Mouse (Mus musculus) embryonic facial prominence, embryonic 13.5 days (tissue): Measurements from ENCODE around the gene Naa15. TPM values are rescaled to one million over a fixed set of nuclear protein-coding genes. Genes with fewer than 3 reads are reported as not detected.

Experiments
- ATAC-seq: fragments of 200-750 bp; cut with Nextera tagmentation; 2 replicates; pipeline ENCODE4 v1.8.0; 2017; ENCODE audit warnings: low read depth; ENCODE audit not compliant: insufficient number of reproducible peaks, insufficient read depth, low FRiP score, low TSS enrichment
- H3K27ac ChIP-seq: fragments of 300-500 bp; sonication (generic); 2 replicates; pipeline ENCODE4 v1.5.1; 2015; ENCODE audit warnings: moderate library complexity, mild to moderate bottlenecking, inconsistent platforms
- H3K27me3 ChIP-seq: fragments of 300-500 bp; sonication (generic); 2 replicates; pipeline ENCODE4 v1.6.1; 2015; ENCODE audit warnings: mild to moderate bottlenecking, inconsistent platforms
- H3K36me3 ChIP-seq: fragments of 300-500 bp; sonication (generic); 2 replicates; pipeline ENCODE4 v1.6.1; 2015; ENCODE audit warnings: mild to moderate bottlenecking, inconsistent platforms
- H3K4me1 ChIP-seq: fragments of 300-500 bp; sonication (generic); 2 replicates; pipeline ENCODE4 v1.6.1; 2015; ENCODE audit warnings: inconsistent platforms
- H3K4me2 ChIP-seq: fragments of 300-500 bp; sonication (generic); 2 replicates; pipeline ENCODE4 v1.6.1; 2015; ENCODE audit warnings: moderate library complexity, mild to moderate bottlenecking, inconsistent platforms
- H3K4me3 ChIP-seq: fragments of 300-500 bp; sonication (generic); 2 replicates; pipeline ENCODE4 v1.5.1; 2015; ENCODE audit warnings: mild to moderate bottlenecking, inconsistent platforms
- H3K9ac ChIP-seq: fragments of 300-500 bp; sonication (generic); 2 replicates; pipeline ENCODE4 v1.6.1; 2015; ENCODE audit warnings: mild to moderate bottlenecking, inconsistent platforms
- H3K9me3 ChIP-seq: fragments of 300-500 bp; sonication (generic); 2 replicates; pipeline ENCODE4 v1.6.1; 2016; ENCODE audit warnings: inconsistent platforms
- WGBS: fragments of 180-500 bp; shearing (Covaris S2); methylation state at CpG from one replicate; pipeline ENCODE4 v1.1.7; 2015; ENCODE audit warnings: mixed read lengths; 5-methylcytosine and 5-hydroxymethylcytosine counted together
- polyA plus RNA-seq: library from polyadenylated mRNA; unstranded; fragments of >200 nt; fragmentation: Nextera tagmentation; extraction: Ambion mirVana; gene quantifications from 2 replicates; pipeline ENCODE4 v1.2.1, GENCODE M21; 2015

Naa15 gene
- polyA plus RNA-seq = 52.5 and 61.9 TPM in 2 replicates

- peak; percentile 89 for ATAC-seq
- H3K4me2 ChIP-seq = peak within 1 kb of the TSS; percentile 80
- H3K9me3 ChIP-seq = no peaks in the 10 kb centered on the region
- peak within 1 kb of the TSS; percentile 95 for H3K27ac ChIP-seq
- H3K4me1 ChIP-seq = peaks cover 21% of the 10 kb centered on the region
- H3K9ac ChIP-seq = peak within 1 kb of the TSS; percentile 99
- H3K36me3 ChIP-seq = no peaks in the 10 kb centered on the region
- WGBS = 4% methylated on average over 43 of the region's 43 CpGs
- peak within 1 kb of the TSS; percentile 97 for H3K4me3 ChIP-seq
- no peaks in the 10 kb centered on the region for H3K27me3 ChIP-seq
These were observed at the start of gene Naa15 for GRCm38 (mm10) chr3:51415098-51416072. Gene Naa15, plus strand, starts transcription at chr3:51415148.

GRCm38 (mm10) chr3:51365517-51365882, 49.4 kb upstream of the Naa15 start:
- H3K4me1 ChIP-seq = peaks cover 8% of the 10 kb centered on the region
- H3K4me3 ChIP-seq = peak overlapping the region; percentile 48
- 8% methylated on average over 3 of the region's 3 CpGs for WGBS
- H3K27ac ChIP-seq = no peak overlapping the region
- H3K4me2 ChIP-seq = peak overlapping the region; percentile 73
- H3K27me3 ChIP-seq = peaks cover 7% of the 10 kb centered on the region; the same call in 1 of the 2 replicates
- H3K9me3 ChIP-seq = no peaks in the 10 kb centered on the region
- no peaks in the 10 kb centered on the region for H3K36me3 ChIP-seq
- H3K9ac ChIP-seq = peak overlapping the region; percentile 54
- ATAC-seq = no peak

GRCm38 (mm10) chr3:51366926-51367325, 48.0 kb upstream of the Naa15 start:
- Histone ChIP-seq H3K27ac (no peak overlapping the region), H3K4me2 (no peak overlapping the region), H3K36me3 (no peaks in the 10 kb centered on the region), H3K4me1 (peaks cover 8% of the 10 kb centered on the region), H3K27me3 (peaks cover 7% of the 10 kb centered on the region; the same call in 1 of the 2 replicates), H3K9ac (no peak overlapping the region), H3K4me3 (no peak overlapping the region), H3K9me3 (no peaks in the 10 kb centered on the region)
- WGBS = 66% methylated on average over 4 of the region's 4 CpGs
- ATAC-seq = no peak

- no peaks in the 10 kb centered on the region for H3K36me3 ChIP-seq
- H3K9me3 ChIP-seq = no peaks in the 10 kb centered on the region
- H3K27ac ChIP-seq = no peak overlapping the region
- H3K4me1 ChIP-seq = peaks cover 8% of the 10 kb centered on the region
- 65% methylated on average over 4 of the region's 4 CpGs for WGBS
- ATAC-seq = no peak
- peaks cover 7% of the 10 kb centered on the region; the same call in 1 of the 2 replicates for H3K27me3 ChIP-seq
- H3K9ac ChIP-seq = no peak overlapping the region
- no peak overlapping the region for H3K4me3 ChIP-seq
- H3K4me2 ChIP-seq = no peak overlapping the region
These were observed 46.9 kb upstream of the Naa15 start for GRCm38 (mm10) chr3:51368011-51368410.

- Histone ChIP-seq H3K36me3 (no peaks in the 10 kb centered on the region), H3K27ac (no peak overlapping the region), H3K4me2 (no peak overlapping the region), H3K9me3 (no peaks in the 10 kb centered on the region), H3K9ac (no peak overlapping the region), H3K4me3 (no peak overlapping the region), H3K4me1 (no peaks in the 10 kb centered on the region), H3K27me3 (no peaks in the 10 kb centered on the region)
- WGBS = 79% methylated on average over 2 of the region's 2 CpGs
- ATAC-seq = no peak
These were observed 43.1 kb upstream of the Naa15 start for GRCm38 (mm10) chr3:51371826-51372225.

GRCm38 (mm10) chr3:51372883-51373282, 42.1 kb upstream of the Naa15 start:
- Histone ChIP-seq H3K27me3 (no peaks in the 10 kb centered on the region), H3K27ac (no peak overlapping the region), H3K36me3 (no peaks in the 10 kb centered on the region), H3K9me3 (no peaks in the 10 kb centered on the region), H3K4me1 (no peaks in the 10 kb centered on the region), H3K9ac (no peak overlapping the region), H3K4me2 (no peak overlapping the region), H3K4me3 (no peak overlapping the region)
- no peak for ATAC-seq
- 73% methylated on average over 5 of the region's 5 CpGs for WGBS

GRCm38 (mm10) chr3:51373544-51373943, 41.4 kb upstream of the Naa15 start:
- 74% methylated on average over 5 of the region's 5 CpGs for WGBS
- H3K36me3 ChIP-seq = no peaks in the 10 kb centered on the region
- no peaks in the 10 kb centered on the region for H3K9me3 ChIP-seq
- no peak overlapping the region for H3K4me2 ChIP-seq
- H3K27me3 ChIP-seq = no peaks in the 10 kb centered on the region
- H3K27ac ChIP-seq = no peak overlapping the region
- ATAC-seq = no peak
- H3K4me1 ChIP-seq = peaks cover 5% of the 10 kb centered on the region
- no peak overlapping the region for H3K4me3 ChIP-seq
- no peak overlapping the region for H3K9ac ChIP-seq

- Histone ChIP-seq H3K9me3 (no peaks in the 10 kb centered on the region), H3K27ac (no peak overlapping the region), H3K27me3 (no peaks in the 10 kb centered on the region), H3K36me3 (no peaks in the 10 kb centered on the region), H3K9ac (no peak overlapping the region), H3K4me3 (no peak overlapping the region), H3K4me1 (peaks cover 8% of the 10 kb centered on the region), H3K4me2 (no peak overlapping the region)
- ATAC-seq = no peak
- WGBS = 88% methylated on average over 19 of the region's 19 CpGs
These were observed 39.4 kb upstream of the Naa15 start for GRCm38 (mm10) chr3:51375307-51376265.

GRCm38 (mm10) chr3:51377878-51378664, 36.9 kb upstream of the Naa15 start:
- Histone ChIP-seq H3K4me2 (peak overlapping the region; percentile 47), H3K27me3 (no peaks in the 10 kb centered on the region), H3K36me3 (no peaks in the 10 kb centered on the region), H3K9ac (peak overlapping the region; percentile 62), H3K4me3 (peak overlapping the region; percentile 39), H3K4me1 (peaks cover 8% of the 10 kb centered on the region), H3K9me3 (no peaks in the 10 kb centered on the region), H3K27ac (no peak overlapping the region)
- WGBS = 37% methylated on average over 31 of the region's 31 CpGs
- no peak for ATAC-seq

GRCm38 (mm10) chr3:51378665-51378946, 36.3 kb upstream of the Naa15 start:
- peak overlapping the region; percentile 47 for H3K4me2 ChIP-seq
- H3K4me1 ChIP-seq = peaks cover 8% of the 10 kb centered on the region
- ATAC-seq = no peak
- no peaks in the 10 kb centered on the region for H3K27me3 ChIP-seq
- peak overlapping the region; percentile 39 for H3K4me3 ChIP-seq
- H3K36me3 ChIP-seq = no peaks in the 10 kb centered on the region
- peak overlapping the region; percentile 62; the same call in 1 of the 2 replicates for H3K9ac ChIP-seq
- no peaks in the 10 kb centered on the region for H3K9me3 ChIP-seq
- 82% methylated on average over 3 of the region's 3 CpGs for WGBS
- no peak overlapping the region for H3K27ac ChIP-seq
